Mouse (Mus musculus): ENCODE measurements around the gene Kcnc4.

DNA sequence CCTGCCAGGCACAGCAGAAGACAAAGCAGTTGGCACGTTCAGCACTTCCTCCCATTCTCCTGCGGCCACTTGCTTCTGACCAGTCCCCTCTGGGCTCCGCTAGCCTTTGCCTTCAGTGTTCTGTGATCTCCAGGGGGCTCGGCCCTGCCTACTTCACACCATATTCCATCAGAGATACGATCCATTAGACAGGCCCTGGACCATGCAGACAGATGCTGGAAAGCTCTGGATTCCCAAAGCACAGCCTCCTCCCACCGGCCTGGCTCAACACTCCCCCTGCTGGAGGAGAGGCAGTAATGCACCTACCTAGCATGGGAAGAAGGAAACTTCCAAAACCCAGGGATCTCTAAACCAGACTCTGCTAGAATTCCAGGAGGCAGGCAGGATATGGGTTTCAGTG is 12.8 kb upstream of the Kcnc4 start:
- TF ChIP-seq CTCF (IDR thresholded peaks at IDR 0.05; ENCODE audit: insufficient read depth, low read depth, low read length) (peak; percentile 79; the same call in 1 of the 2 replicates), POLR2A (IDR thresholded peaks at IDR 0.05; ENCODE audit: insufficient read depth, low read depth, low read length) (no peak)
